Mouse (Mus musculus) forebrain, embryonic 14.5 days (tissue): ENCODE data around the gene Pappa. TPM values are rescaled to one million over a fixed set of nuclear protein-coding genes. Genes with fewer than 3 reads are reported as not detected.

ENCODE experiments used
- ATAC-seq: fragments of 200-750 bp; cut with Nextera tagmentation; 2 replicates; pipeline ENCODE4 v1.8.0; 2017; ENCODE audit warnings: mild to moderate bottlenecking, moderate library complexity
- DNase-seq: peaks from one replicate; pipeline ENCODE4 v3.0.0-alpha.2; 2015; ENCODE audit warnings: low spot score
- H3K27ac ChIP-seq: fragments of 300-500 bp; sonication (generic); 2 replicates; pipeline ENCODE4 v1.5.1; 2014; ENCODE audit warnings: low read depth, mild to moderate bottlenecking, control low read depth, low read length, moderate library complexity
- H3K27me3 ChIP-seq: fragments of 300-500 bp; sonication (generic); replicated peaks from 2 replicates; pipeline ENCODE4 v1.6.1; 2014; ENCODE audit warnings: low read length, control low read depth, mixed read lengths; ENCODE audit not compliant: control insufficient read depth, insufficient read depth
- H3K36me3 ChIP-seq: fragments of 300-500 bp; sonication (generic); 2 replicates; pipeline ENCODE4 v1.6.1; 2014; ENCODE audit warnings: low read length, control low read depth; ENCODE audit not compliant: control insufficient read depth, insufficient read depth
- H3K4me1 ChIP-seq: fragments of 300-500 bp; sonication (generic); 2 replicates; pipeline ENCODE4 v1.6.1; 2014; ENCODE audit warnings: antibody characterized with exemption, low read length, control low read depth; ENCODE audit not compliant: control insufficient read depth, insufficient read depth
- H3K4me2 ChIP-seq: fragments of 300-500 bp; sonication (generic); 2 replicates; pipeline ENCODE4 v1.6.1; 2014; ENCODE audit warnings: mild to moderate bottlenecking, control low read depth, low read length
- H3K4me3 ChIP-seq: fragments of 300-500 bp; sonication (generic); 2 replicates; pipeline ENCODE4 v1.5.1; 2014; ENCODE audit warnings: low read depth, low read length, control low read depth
- H3K9ac ChIP-seq: fragments of 300-500 bp; sonication (generic); 2 replicates; pipeline ENCODE4 v1.6.1; 2014; ENCODE audit warnings: mild to moderate bottlenecking, low read length, control low read depth, moderate library complexity
- H3K9me3 ChIP-seq: fragments of 300-500 bp; sonication (generic); replicated peaks from 2 replicates; pipeline ENCODE4 v1.6.1; 2016; ENCODE audit warnings: low read length, control low read depth, mixed read lengths; ENCODE audit not compliant: control insufficient read depth
- WGBS: fragments of 180-500 bp; shearing (Covaris S2); extraction: QIAGEN DNeasy Blood & Tissue Kit; methylation state at CpG from one replicate; pipeline ENCODE4 v1.1.7; 2014; 5-methylcytosine and 5-hydroxymethylcytosine counted together
- polyA plus RNA-seq: library from polyadenylated mRNA; unstranded; fragments of >200 nt; fragmentation: Nextera tagmentation; extraction: Ambion mirVana; gene quantifications from 2 replicates; pipeline ENCODE4 v1.2.1, GENCODE M21; 2014

Pappa gene
- polyA plus RNA-seq, 1 experiment from 2014 or later = 0.39 TPM

GRCm38 (mm10) chr4:65223901-65224300 lies 99.9 kb downstream of the Pappa start:
- no peaks in the 10 kb centered on the region for H3K9me3 ChIP-seq
- WGBS = 55% methylated on average over 4 of the region's 4 CpGs
- no peaks in the 10 kb centered on the region for H3K27me3 ChIP-seq
- H3K9ac ChIP-seq = no peak overlapping the region
- no peak overlapping the region for H3K4me3 ChIP-seq
- no peak overlapping the region for H3K4me2 ChIP-seq
- H3K4me1 ChIP-seq = no peaks in the 10 kb centered on the region
- no peak overlapping the region for H3K27ac ChIP-seq
- no peaks in the 10 kb centered on the region for H3K36me3 ChIP-seq
- DNase-seq = peak; percentile 24
- no peak for ATAC-seq

GRCm38 (mm10) chr4:65238540-65238998 lies 114.6 kb downstream of the Pappa start:
- ATAC-seq = peak; percentile 75
- no peak overlapping the region for H3K9ac ChIP-seq
- H3K4me1 ChIP-seq = peaks cover 2% of the 10 kb centered on the region; the same call in 1 of the 2 replicates
- H3K27ac ChIP-seq = no peak overlapping the region
- no peak overlapping the region for H3K4me2 ChIP-seq
- H3K27me3 ChIP-seq = no peaks in the 10 kb centered on the region
- no peak overlapping the region for H3K4me3 ChIP-seq
- no peaks in the 10 kb centered on the region for H3K36me3 ChIP-seq
- no peak for DNase-seq
- under 1% methylated on average over 8 of the region's 8 CpGs for WGBS
- H3K9me3 ChIP-seq = no peaks in the 10 kb centered on the region

- Histone ChIP-seq H3K9me3 (no peaks in the 10 kb centered on the region), H3K36me3 (no peaks in the 10 kb centered on the region), H3K27me3 (0 out of 2 replicates have a peak, but pooled peaks cover 3% of the 10 kb centered on the region), H3K4me1 (peaks cover 2% of the 10 kb centered on the region; the same call in 1 of the 2 replicates), H3K9ac (no peak overlapping the region), H3K27ac (no peak overlapping the region), H3K4me3 (no peak overlapping the region), H3K4me2 (no peak overlapping the region)
- WGBS = 48% methylated on average over 3 of the region's 3 CpGs
- DNase-seq (no peak), ATAC-seq (no peak)
Measured at GRCm38 (mm10) chr4:65242434-65242931, 118.5 kb downstream of the Pappa start.

GRCm38 (mm10) chr4:65243245-65243644 lies 119.3 kb downstream of the Pappa start:
- Histone ChIP-seq H3K4me3 (no peak overlapping the region), H3K27ac (no peak overlapping the region), H3K9me3 (no peaks in the 10 kb centered on the region), H3K4me1 (peaks cover under 1% of the 10 kb centered on the region; the same call in 1 of the 2 replicates), H3K9ac (no peak overlapping the region), H3K36me3 (no peaks in the 10 kb centered on the region), H3K27me3 (0 out of 2 replicates have a peak, but pooled peaks cover 3% of the 10 kb centered on the region), H3K4me2 (no peak overlapping the region)
- no peak for ATAC-seq
- no peak for DNase-seq
- 43% methylated on average over 2 of the region's 2 CpGs for WGBS

GRCm38 (mm10) chr4:65245015-65245414 lies 121.0 kb downstream of the Pappa start:
- Histone ChIP-seq H3K27ac (no peak overlapping the region), H3K36me3 (no peaks in the 10 kb centered on the region), H3K9ac (no peak overlapping the region), H3K4me2 (no peak overlapping the region), H3K9me3 (no peaks in the 10 kb centered on the region), H3K4me1 (no peaks in the 10 kb centered on the region), H3K27me3 (peaks cover 12% of the 10 kb centered on the region; the same call in 1 of the 2 replicates), H3K4me3 (no peak overlapping the region)
- 25% methylated on average over 4 of the region's 4 CpGs for WGBS
- ATAC-seq (no peak), DNase-seq (no peak)

GRCm38 (mm10) chr4:65245440-65245839 lies 121.5 kb downstream of the Pappa start:
- no peaks in the 10 kb centered on the region for H3K9me3 ChIP-seq
- no peak overlapping the region for H3K4me2 ChIP-seq
- H3K9ac ChIP-seq = no peak overlapping the region
- no peaks in the 10 kb centered on the region for H3K4me1 ChIP-seq
- 41% methylated on average over 3 of the region's 3 CpGs for WGBS
- no peak overlapping the region for H3K27ac ChIP-seq
- no peaks in the 10 kb centered on the region for H3K36me3 ChIP-seq
- peaks cover 14% of the 10 kb centered on the region; the same call in 1 of the 2 replicates for H3K27me3 ChIP-seq
- no peak overlapping the region for H3K4me3 ChIP-seq
- DNase-seq (no peak), ATAC-seq (no peak)

- DNase-seq = peak; percentile 88
- H3K9me3 ChIP-seq = no peaks in the 10 kb centered on the region
- under 1% methylated on average over 8 of the region's 8 CpGs for WGBS
- H3K4me3 ChIP-seq = no peak overlapping the region
- ATAC-seq = peak; percentile 90
- no peak overlapping the region for H3K27ac ChIP-seq
- no peak overlapping the region for H3K9ac ChIP-seq
- H3K27me3 ChIP-seq = peaks cover 17% of the 10 kb centered on the region; the same call in 1 of the 2 replicates
- H3K36me3 ChIP-seq = no peaks in the 10 kb centered on the region
- H3K4me1 ChIP-seq = peaks cover 8% of the 10 kb centered on the region
- no peak overlapping the region for H3K4me2 ChIP-seq
Measured at GRCm38 (mm10) chr4:65252193-65252592, 128.2 kb downstream of the Pappa start.

GRCm38 (mm10) chr4:65254073-65254472 lies 130.1 kb downstream of the Pappa start:
- H3K27ac ChIP-seq = no peak overlapping the region
- no peak overlapping the region for H3K9ac ChIP-seq
- no peak overlapping the region for H3K4me2 ChIP-seq
- H3K4me1 ChIP-seq = peaks cover 8% of the 10 kb centered on the region
- no peak for ATAC-seq
- H3K27me3 ChIP-seq = peaks cover 13% of the 10 kb centered on the region; the same call in 1 of the 2 replicates
- H3K4me3 ChIP-seq = no peak overlapping the region
- DNase-seq = no peak
- 85% methylated on average over 1 of the region's 1 CpGs for WGBS
- H3K9me3 ChIP-seq = no peaks in the 10 kb centered on the region
- no peaks in the 10 kb centered on the region for H3K36me3 ChIP-seq

GRCm38 (mm10) chr4:65267066-65267465 lies 143.1 kb downstream of the Pappa start:
- no peak for DNase-seq
- Histone ChIP-seq H3K4me1 (no peaks in the 10 kb centered on the region), H3K4me2 (no peak overlapping the region), H3K27me3 (no peaks in the 10 kb centered on the region), H3K9ac (no peak overlapping the region), H3K27ac (no peak overlapping the region), H3K9me3 (no peaks in the 10 kb centered on the region), H3K36me3 (no peaks in the 10 kb centered on the region), H3K4me3 (no peak overlapping the region)
- ATAC-seq = no peak
- WGBS = 72% methylated on average over 2 of the region's 2 CpGs
